Mouse (Mus musculus): ENCODE data around the gene Rad50. TPM values are rescaled to one million over a fixed set of nuclear protein-coding genes. Genes with fewer than 3 reads are reported as not detected.

The Rad50 gene
- 1 to 10 TPM; 8.0 to 8.6 TPM for total RNA-seq (2021)
- long read RNA-seq, experiment 1, partial matches to known transcripts = 2 of 3 reads
- long read RNA-seq, experiment 1, other reads (novel, unspliced or antisense) = 1 of 3 reads
- long read RNA-seq, experiment 2, partial matches to known transcripts = 0 of 1 reads
- long read RNA-seq, experiment 2, other reads (novel, unspliced or antisense) = 1 of 1 reads

DNA sequence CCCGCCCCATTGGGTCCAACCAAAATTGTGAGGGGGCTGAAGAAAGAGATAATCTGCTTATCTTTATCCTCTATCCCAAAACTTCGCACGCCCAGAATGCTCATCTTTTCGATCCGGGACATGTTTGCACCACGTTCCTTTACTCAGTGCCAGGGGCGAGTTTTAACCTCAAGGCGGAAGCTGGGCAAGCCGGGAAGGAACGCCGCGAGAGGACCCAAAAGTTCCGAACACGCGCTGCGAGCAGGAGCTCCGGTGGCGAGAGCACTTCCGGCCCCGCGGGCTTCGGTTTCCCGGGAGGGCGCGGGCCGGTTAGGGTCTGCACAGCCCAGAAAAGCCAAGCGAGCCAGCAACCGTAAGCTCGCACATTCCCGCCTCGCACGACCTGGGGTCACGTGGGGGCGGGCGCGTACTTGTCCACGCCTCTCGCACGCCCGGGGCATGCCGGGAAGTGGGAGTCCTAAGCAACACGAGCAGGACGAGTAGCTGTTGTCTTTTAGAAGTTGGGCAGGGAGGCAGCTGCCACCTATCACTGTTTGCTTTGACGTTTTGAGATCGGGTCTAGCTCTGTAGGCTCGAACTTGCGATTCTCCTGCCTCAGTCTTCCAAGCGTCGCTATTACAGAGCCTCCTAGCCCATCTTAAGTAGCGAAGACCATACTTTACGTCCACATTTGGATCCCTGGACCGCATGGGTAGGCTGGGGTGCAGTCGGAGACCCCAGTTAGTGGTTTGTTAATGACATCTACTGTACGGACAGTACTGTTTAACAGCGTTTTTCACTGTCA lies at the start of gene Rad50:
Gene Rad50, minus strand, starts transcription at position 386 of the 784 bp plus-strand sequence.
- DNase-seq = peak; percentile 94 to 95

DNA sequence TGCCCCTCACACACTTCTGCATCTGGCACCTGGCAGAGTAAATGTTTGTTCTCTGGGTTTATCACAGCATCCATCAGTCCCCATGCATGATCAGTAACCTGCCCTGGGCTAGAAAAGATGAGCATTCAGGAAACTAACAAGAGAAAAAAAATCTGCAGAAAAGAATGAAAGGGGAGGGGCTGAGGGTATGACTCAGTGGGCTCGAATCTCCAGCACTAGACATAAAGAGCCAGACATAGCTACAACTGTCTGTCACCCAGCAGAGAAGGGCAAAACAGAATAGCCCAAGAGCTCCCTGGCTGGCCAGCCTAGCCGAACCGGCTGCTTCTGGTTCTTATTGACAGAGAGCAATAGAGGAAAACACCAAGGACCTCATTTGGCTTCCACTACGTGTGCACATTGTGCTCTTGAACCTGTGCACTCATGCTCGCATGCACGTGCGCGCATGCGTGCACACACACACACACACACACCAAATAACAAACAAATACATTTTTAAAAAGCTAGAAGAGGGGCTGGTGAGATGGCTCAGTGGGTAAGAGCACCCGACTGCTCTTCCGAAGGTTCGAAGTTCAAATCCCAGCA lies 48.0 kb upstream of the Rad50 start:
- DNase-seq = no peak

DNA sequence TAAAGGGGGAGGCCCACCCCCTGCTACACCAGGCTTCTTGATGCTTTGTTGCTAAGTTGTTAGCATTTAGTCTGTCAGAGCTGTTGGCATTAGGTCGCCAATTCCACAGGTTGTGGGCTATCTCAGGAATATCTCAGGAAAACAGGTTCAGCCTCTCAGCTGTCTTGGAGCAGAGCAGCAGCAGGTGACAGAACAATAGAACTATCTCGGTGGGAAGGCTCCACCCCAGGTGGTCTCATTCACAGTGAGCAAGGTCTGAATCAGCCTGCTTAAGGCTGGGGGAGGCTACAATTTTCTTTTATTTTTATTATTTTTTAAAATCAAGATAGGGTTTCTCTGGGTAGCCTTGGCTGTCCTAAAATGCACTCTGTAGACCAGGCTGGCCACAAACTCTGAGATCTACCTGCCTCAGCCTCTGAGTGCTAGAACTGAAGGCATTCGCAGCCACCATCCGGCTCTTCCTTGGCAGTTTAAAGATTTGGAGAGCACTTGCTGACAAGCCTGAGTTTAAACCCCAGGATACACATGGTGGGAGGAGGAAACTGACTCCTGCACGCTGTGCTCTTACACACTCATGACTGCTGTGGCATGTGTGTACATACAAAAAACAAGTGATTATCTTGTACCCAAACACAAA lies 42.7 kb upstream of the Rad50 start:
- no peak for DNase-seq

DNA sequence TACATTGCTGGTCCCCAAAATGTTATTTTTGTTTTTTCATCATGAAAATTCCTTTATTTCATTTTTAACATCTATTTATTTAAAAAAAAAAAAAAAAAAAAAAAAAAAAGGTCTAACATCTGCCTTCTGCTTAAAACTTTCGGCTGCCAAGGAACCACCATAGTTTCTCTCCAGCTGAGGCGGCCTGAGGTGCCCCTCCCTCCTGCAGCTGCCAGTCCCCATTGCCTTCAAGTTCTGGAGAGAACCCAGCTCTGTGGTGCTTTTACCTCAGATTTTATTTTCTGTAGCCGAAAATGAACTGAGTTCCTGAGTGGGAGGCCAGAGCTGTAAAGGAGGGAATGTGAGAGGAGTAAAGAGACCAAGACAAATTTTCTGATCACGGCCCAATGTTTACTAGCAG lies 42.2 kb upstream of the Rad50 start:
- DNase-seq = no peak

DNA sequence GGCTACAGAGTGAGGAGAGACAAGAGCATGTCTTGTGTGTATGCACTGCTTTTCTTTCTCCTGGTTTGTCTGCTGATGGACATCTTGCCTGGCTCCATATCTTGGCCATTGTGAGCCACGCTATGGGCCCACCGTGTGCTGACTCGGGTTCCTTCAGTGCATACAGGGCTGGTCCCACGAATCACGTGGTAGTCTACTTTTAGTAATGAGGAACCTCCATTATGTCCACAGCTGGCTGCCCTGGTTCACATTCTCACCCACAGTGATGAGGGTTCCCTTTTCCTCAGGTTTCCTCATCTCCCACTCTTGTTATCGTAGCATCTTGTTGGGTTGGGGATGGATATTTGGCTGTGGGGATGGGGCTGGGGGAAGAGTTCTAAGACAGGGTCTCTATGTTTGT lies 41.5 kb upstream of the Rad50 start:
- DNase-seq = no peak

DNA sequence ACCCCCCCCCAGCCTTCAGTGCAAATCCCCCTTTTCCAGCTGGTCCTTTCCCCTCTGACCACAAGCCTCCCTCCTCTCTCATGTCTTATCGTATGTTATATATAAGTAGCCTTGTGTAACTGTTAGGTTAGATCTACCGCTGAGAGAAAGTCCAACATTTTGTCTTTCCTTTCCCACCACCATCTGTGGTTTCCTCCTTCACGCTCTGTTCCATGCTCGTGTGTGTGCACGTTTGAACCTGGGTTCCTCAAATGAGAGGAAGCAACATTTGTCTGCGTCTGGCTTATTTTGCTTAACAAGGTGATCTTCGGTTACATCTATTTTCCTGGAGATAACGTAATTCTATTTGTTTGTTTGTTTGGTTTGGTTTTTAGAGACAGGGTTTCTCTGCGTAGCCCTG lies 40.9 kb upstream of the Rad50 start:
- no peak for DNase-seq

DNA sequence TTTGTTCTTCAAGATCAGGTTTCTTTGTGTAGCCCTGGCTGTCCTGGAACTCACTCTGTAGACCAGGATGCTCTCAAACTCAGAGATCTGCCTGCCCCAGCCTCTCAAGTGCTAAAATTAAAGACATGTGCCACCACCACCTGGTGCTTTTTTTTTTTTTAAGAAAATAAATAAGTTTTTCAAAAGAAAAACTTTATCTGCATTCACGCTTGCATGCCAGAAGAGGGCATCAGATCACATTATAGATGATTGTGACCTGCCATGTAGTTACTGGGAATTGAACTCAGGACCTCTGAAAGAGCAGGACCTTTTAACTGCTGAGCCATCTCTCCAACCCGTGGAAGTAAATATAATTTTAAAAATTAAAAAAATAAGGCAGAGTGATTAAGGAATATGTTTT lies 38.1 kb upstream of the Rad50 start:
- DNase-seq = no peak

DNA sequence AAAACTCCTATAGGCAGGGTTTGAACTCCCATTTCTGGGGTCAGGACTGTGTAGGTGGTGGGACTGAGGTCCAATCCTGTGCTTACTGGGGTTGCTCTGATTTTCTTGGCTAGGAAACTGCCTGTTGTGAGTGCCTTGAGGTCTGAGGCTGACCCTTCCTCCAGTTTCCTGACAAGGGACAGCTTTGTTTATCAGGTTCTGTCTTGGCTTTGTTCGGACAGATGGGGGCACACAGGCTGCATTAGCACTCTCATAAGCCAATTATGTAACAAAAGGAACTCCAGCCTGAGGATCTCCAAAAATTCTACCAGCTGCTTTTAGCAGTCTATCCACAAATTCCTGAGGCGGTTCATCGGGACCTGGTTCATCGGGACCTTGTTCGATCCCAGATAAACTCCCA lies 35.2 kb upstream of the Rad50 start:
- peak; percentile 45 to 50 for DNase-seq

DNA sequence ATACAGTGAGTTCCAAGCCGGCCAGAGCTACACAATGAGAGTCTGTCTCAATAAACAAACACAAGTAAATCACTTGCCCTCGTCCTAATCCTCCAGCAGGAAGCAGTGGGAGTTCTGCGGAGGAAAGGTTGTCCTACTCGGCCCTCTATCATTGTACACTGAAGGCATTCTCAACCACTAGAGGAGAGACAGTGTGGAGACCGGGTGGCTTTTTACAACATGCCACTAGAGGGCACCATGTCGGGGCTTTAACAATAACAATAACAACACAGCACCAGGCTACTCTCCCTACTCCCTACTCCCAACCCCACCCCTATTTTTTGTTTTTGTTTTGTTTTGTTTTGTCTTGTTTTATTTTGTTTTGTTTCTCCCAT lies 30.4 kb upstream of the Rad50 start:
- peak; percentile 73 to 80 for DNase-seq

DNA sequence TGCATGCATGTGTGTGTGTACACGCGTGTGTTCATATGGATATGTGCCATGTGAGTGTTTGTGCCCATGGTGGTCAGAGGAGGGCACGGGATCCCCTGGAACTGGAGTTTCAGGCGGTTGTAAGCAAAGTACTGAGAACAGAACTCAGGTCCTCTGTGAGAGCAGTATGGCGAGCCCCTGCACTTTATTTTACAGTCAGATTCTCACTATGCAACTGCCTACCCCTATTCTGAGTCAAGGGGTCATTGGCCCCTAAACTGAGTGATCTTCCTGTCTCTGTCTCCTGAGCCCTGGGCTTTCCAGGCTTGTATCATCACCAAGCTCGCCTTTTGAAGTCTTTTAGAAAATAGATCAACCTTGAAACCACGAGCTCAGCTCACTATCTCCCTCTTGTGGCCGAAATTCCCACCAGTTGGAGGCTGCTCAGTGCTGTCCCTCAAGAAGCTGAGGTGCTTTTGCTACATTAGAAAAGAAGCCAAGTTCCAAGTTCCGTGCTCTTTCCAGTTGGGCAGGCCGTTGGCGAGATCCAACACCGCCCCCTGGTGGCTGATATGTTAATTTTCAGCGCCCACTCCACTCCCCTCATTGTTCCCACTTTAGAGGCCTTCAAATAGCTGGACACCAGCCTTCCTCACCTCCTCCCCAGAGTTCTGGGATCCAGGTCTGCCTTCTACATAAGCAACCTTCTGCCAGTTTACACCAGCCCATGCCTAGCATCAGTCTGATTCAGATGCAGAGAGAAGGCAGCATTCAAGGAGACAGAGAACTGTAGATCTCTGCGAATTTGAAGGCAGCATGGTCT lies 29.9 kb upstream of the Rad50 start:
- DNase-seq = peak; percentile 80 to 81

DNA sequence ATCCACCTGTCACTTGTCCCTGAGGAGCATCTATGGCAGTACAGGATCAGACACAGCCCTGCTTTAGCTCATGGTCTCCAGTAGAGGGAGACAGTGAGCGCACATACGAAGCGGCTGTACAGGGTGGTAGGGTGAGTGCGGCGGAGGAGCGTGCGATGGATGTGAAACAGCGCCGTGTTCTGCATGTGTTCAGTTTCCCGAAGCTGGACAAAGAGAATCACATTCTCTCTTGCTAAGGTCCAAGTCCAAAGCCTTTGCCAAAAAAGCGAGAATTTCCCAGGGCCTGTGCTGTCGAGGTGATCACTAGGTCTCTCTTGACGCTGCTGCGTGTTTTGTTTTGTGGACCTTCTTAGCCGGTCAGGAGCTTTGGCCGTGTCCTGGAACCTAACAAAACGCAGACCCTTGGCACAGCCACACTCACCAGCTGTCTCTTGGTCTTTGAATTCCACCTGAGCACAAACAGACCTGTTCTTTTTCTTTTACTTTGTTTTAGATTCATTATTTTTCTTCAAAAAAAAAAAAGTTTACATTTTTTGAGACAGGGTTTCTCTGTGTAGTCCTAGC lies 28.6 kb upstream of the Rad50 start:
- peak; percentile 73 to 77 for DNase-seq

DNA sequence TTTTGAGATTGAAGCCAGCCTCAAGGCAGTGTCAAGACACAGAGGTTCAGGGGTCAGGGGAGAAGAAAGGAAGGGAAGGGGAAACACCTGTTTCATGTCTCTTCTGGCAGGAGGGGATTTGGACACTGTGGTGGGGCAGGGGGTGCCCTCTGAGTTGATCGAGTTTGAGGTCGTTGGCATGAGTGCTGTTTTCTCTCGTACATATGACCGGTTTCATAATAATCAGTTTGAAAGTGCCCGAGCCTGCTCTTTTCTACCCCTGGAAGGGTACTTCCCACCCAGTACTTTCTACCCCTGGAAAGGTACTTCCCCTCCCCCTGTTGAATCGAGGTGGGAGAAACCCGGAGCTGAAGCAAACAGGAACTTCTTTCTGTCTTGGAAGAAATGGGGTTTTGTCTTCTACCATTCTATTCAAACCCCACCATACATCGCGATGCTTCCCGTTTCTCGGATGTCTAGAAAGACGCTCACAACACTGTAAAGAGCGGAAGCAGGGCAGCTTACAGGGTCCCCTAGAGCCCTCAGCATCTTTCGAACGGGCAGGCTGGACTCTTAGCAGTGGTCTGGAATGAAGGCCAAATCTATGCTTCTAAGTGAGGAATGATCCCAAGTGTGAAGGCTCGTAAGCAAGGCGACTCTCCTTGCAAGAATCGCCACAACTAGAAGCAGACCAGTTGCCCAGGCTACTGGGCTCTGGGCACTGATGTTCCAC lies 28.0 kb upstream of the Rad50 start:
- DNase-seq = no peak

DNA sequence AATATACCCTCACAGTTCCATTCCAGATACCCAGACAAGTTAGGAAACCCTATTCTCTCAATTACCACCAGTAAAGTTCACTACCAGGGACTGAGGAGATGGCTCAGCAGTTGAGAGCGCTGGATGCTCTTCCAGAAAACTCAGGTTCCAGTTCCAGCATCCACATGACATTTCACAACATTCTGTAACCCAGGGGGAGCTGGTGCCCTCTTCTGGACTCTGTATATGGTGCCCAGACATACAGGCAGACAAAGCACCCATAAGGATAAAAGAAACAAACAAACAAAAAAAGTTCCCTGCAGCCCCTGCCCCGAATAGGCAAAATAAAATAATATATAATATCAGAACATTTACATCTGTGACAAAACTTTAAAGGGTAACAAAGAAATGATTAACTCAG lies 27.3 kb upstream of the Rad50 start:
- no peak for DNase-seq

DNA sequence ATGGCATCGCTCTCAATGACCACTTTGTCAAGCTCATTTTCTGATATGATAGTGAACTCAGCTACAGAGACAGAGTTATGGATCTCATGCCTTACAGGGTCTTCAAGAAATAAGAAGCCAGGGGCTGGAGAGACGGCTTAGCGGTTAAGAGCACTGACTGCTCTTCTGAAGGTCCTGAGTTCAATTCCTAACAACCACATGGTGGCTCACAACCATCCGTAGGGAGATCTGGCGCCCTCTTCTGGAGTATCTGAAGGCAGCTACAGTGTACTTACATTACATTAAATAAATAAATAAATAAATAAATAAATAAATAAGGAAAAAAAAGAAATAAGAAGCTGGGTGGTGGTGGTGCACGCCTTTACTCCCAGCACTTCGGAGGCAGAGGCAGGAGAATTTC lies 26.7 kb upstream of the Rad50 start:
- DNase-seq = no peak

DNA sequence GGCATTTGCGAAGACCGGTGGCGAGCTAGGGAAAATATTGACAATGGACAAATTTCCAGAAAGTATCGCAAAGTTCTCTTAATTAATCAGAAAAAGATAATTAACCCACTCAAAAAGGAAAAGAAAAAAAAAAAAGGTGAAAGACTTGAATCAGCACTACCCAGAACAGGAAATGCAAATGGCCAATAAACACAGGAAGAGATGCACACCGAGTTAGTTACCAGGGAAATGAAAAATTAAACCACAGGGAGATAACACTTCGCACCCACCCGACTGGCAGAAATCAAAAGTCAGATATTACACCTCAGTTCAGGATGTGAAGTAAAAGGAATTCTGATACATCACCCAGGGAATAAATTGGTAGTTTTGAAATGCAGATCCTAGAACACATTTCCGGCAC lies 25.1 kb upstream of the Rad50 start:
- DNase-seq = no peak

DNA sequence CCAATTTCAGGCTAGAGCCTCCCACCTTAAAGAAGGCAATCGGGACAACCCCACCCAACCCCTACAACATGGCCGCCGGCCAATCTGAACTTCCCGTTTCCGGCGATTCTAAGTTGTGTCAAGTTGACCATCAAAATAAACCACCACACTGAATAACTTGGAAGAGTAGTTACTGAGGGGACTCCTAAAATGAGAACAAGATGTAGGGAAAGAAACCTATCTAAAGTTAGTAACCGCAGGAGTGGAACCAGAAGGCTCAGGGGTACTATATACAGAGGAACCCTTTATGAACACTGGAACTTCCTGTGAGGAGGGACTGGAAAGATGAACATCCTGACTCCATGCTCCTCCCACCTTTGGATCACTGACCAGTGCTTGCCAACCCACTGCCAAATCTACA lies 24.3 kb upstream of the Rad50 start:
- DNase-seq = no peak

DNA sequence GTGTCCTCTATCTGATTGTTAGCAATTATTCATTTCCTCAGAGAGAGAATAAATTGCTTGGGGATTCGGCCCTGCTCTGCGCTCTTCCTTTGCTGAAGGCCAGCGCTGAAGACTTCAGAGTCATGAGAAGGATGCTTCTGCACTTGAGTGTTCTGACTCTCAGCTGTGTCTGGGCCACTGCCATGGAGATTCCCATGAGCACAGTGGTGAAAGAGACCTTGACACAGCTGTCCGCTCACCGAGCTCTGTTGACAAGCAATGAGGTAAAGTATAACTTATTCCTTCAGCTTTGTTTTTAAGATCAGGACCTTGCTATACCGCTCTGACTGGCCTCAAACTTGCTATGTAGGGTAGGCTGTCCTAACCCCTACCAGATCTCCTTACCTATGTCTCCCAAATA lies 13.6 kb upstream of the Rad50 start, which contains the start of gene Il5:
Gene Il5, plus strand, starts transcription at position 80 of the 400 bp plus-strand sequence.
- no peak for DNase-seq

DNA sequence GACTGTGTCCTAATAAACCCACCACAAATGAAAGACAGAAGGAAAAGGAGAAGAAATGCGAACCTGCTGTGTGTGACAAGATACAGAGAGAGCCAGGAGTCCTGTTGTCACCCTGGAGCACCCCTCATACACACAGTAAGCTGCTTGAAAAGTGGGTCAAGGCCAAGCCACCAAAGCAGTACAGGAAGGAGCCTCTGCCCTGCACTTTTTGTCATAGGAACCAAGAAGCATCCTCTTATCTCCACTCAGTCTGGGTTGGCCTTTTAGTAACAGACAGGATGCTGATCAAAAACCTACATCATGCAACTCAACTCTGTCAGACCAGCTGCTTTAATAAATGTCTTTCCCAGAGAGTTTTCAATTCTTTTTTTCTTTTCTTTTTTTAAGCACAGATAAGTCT lies 12.6 kb upstream of the Rad50 start:
- no peak for DNase-seq

DNA sequence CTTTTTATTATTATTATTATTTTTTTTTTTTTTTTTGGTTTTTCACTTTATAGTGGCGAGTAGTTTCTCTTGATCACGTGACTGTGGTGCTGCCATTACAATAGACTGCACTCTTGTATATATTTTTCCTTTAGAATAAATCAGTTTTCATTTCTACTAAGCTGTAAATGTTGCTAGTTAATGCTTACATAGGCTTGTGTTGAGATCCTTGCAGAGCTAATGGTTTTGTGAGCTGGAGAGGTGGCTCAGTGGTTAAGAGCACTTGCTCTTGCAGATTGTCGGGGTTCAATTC lies 545 bp upstream of the Rad50 start:
- DNase-seq = no peak

DNA sequence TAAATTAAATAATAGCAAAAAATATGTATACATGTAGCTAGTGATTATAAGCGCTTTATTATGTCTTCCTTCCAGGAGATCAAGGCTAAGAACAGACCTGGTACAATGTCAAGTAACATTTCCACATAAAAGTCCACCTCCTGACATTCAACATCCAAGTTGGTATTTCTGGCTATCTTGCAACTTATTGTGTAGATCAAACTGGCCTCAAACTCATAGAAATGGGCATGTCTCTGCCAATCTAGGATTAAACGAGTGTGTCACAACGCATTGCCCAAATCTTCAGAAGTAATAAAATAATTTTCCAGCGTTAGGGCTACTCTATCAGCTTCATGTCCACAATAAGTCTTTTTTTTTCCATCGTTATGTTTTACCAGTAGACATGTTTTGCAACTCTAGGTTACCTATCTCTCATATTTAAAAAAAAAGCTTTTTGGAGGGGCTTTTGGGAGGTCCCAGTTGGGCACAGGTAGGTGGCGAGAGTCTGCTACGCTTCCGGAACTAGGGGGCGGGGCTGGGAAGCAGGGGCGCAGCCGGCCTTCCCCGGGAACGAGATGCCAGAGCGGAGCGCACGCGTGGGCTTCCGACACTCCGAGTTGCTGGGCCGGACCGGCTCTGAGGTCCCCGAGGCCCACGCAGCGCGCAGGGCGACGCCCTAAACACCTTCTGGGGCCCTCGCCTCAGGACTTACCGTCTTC lies 734 bp downstream of the Rad50 start:
- peak in 1 of 2 experiments; percentile 32 for DNase-seq

DNA sequence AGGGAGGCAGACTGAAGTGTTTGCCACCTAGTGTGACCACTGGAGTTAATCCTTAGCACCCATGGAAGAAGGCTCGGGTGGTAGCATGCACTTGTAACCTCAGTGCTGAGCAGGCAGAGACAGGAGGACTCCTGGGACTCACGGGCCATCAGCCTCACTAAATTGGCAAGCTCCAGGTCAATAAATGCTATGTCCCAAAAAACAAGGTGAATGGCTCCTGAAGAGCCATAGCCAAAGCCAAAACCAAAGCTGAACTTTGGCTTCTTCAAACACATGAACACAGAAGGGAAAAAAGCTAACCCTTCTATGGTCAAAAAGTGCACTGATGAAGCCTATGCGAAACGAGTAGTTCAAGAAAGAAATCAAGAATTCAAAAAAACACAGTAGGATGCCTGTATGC lies 7.8 kb downstream of the Rad50 start:
- no peak for DNase-seq

All from heart, adult 18-20 months (tissue).